Mouse (Mus musculus) spleen, adult 2 months (tissue): ENCODE measurements at regions not wholly inside any gene's neighbourhood (a gene's known extent, or its start where the extent isn't known, plus 50 kb on each side); places are given as distances from the start of the nearest gene placed in this dataset.

Experiments used
- DNase-seq, 2 experiments: peaks; one replicate each; pipeline versions ENCODE4 v3.0.0 to v3.0.0-alpha.2; 2012 to 2021; ENCODE audit warnings: low spot score in 2 of 2, low read depth in 1 of 2
- H3K27ac ChIP-seq: fragments of 200-500 bp; 2 replicates; pipeline ENCODE4 v1.5.1; 2012; ENCODE audit warnings: low read length, inconsistent platforms; ENCODE audit not compliant: insufficient read depth
- H3K27me3 ChIP-seq: fragments of 200-500 bp; 2 replicates; pipeline ENCODE4 v1.6.1; 2012; ENCODE audit warnings: mild to moderate bottlenecking, moderate library complexity, low read length, inconsistent platforms; ENCODE audit not compliant: control insufficient read depth, insufficient read depth
- H3K36me3 ChIP-seq: fragments of 200-500 bp; 2 replicates; pipeline ENCODE4 v1.6.1; 2012; ENCODE audit warnings: mild to moderate bottlenecking, low read length, inconsistent platforms; ENCODE audit not compliant: control insufficient read depth, insufficient read depth
- H3K4me1 ChIP-seq: fragments of 200-500 bp; 2 replicates; pipeline ENCODE4 v1.6.1; 2011; ENCODE audit warnings: inconsistent platforms; ENCODE audit not compliant: control insufficient read depth, insufficient read depth, insufficient read length
- H3K4me3 ChIP-seq: fragments of 200-500 bp; 2 replicates; pipeline ENCODE4 v1.5.1; 2011; ENCODE audit warnings: mild to moderate bottlenecking, inconsistent platforms; ENCODE audit not compliant: insufficient read depth, insufficient read length; ENCODE audit errors: extremely low read depth
- CTCF ChIP-seq: fragments of 200-500 bp; IDR thresholded peaks from 2 replicates; pipeline ENCODE4 v1.5.1; 2011; ENCODE audit warnings: mild to moderate bottlenecking, inconsistent platforms; ENCODE audit not compliant: insufficient read depth, insufficient read length, insufficient replicate concordance; ENCODE audit errors: extremely low read depth
- POLR2A ChIP-seq: fragments of 200-500 bp; IDR thresholded peaks from 2 replicates; pipeline ENCODE4 v1.6.1; 2011; ENCODE audit warnings: low read depth, low read length, inconsistent platforms
- WGBS: fragments of 180-500 bp; shearing (Covaris S2); methylation state at CpG from one replicate; pipeline ENCODE4 v1.1.7; 2018; 5-methylcytosine and 5-hydroxymethylcytosine counted together

DNA sequence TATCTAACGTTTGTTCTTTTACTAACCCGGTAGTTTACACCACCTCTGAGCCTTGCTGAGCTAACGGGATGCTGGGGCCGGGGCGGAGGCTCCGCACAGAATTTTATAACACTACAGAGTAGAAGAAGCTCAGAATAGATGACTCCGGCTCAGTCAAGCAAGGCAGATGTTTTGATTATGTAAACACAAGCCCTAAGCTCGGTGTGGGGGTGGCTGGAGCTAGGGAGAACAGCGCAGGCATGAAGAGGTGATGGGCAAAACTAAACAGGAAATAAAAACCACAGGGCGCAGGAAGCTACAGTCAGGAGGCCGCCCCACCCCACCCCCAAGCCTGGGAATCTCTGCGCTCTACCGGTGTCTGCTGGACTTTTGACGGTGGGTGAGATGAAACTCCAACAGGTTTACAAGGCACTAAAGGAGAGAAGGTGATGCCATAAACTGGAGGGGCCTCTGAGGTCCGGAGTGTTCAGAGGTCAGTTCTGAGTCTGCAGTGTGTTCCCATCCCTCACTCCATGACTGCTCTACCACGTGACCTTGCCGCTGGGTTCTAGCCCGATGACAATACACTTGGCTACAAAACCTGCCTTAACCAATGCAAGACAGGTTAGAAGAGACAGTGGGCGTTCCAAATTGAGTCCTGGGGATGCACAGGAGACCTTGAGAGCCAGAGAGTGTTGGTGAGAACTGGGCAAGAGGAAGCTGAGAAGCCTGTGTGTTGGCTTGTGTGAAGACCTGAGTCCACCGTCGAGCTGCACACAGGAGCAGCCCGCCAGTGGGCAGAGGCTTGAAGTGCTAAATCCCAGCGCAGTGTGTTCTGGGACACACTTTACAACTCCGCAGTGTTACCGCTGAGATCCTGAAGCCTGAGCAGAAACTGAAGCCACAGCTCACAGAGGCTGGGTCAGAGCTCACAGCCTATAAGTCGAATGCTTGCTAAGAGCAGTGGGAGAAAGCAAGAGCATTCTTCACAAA, 141.9 kb downstream of the Ptpru start:
- no peak overlapping the region for H3K4me3 ChIP-seq
- no peaks in the 10 kb centered on the region for H3K27me3 ChIP-seq
- H3K27ac ChIP-seq = no peak overlapping the region
- TF ChIP-seq CTCF = no peak
- TF ChIP-seq POLR2A = no peak
- H3K4me1 ChIP-seq = no peaks in the 10 kb centered on the region
- WGBS = 32% methylated on average over 26 of the region's 26 CpGs
- DNase-seq = no peak
- no peaks in the 10 kb centered on the region for H3K36me3 ChIP-seq
